Mouse (Mus musculus) kidney, adult 9 months (tissue): ENCODE data around the gene Fcna.

Source experiments
- DNase-seq: peaks from one replicate; pipeline ENCODE4 v3.0.0; 2022

Gene Fcna

GRCm38 (mm10) chr2:25577951-25578795 is 49.7 kb downstream of the Fcna start:
- no peak for DNase-seq

GRCm38 (mm10) chr2:25576965-25577891 is 50.6 kb downstream of the Fcna start:
- DNase-seq = no peak

DNA sequence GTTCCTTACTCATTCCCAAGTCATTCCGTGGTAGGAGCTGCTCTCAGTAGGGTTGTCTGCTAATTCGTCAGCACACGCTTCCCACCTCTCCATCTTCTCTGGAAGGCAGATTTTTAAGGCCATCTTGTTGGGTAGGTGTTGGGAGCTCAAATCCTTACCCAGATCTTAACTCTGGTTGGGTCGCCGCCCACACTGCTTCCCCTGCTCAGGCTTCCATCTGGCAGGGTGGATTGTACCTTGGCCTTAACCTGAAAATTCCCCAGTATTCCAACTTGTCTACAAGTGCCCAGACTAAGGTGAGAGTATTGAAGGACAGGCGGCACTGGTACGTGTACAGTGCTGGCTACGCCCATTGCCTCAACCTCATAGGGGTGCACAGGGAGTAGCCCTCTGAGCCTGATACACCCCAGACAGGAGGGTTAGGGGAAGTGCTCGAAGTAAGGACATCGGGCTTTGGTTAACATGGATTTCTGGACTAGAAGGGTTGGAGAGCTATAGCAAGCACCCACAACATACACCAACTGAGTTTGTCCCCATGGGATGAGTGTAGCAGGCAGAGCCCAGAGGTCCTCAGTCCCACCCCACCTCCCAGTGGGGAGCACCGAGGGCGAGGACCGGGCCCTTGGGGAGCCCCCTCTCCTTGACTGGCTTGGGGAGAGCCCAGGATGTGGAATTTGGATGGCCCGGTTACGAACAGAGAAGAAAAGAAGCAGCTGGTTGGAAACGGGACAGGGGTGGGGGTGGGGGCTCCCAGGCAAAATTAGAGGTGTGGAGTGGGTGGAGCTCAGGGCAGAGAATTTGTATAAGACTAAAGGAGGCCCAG is 51.6 kb downstream of the Fcna start:
- no peak for DNase-seq

DNA sequence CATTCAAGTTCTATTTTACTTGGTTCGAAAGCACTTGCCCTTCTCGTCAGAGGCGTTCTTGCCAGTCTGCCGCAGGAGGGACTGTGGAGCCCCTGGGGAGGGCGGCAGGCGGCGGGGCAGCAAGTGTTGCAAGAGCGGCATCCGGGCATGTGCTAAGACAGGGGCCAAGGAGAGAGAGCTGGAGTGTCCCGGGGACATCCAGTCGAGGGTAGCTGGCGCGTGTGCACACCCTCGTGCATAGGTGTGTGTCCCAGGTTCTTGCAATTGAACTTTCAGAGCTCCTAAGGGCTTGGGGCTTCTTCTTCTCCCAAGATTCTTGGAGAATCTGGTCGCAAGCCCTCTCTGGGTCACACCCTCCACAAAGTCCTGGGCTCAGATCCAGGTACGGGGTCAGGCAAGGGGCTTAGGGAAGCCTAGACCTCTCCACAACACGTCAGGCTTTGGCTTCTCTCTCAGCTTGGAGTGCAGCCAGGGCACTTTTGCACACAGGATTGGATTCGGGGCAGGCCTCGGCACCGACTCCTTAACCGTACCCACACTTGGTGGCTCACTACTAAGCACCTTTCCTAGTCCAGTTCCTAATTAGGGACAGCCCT is 52.3 kb downstream of the Fcna start:
- DNase-seq = peak; percentile 36
